Mouse (Mus musculus) embryonic facial prominence, embryonic 11.5 days (tissue): ENCODE measurements around the gene Cerk. TPM values are rescaled to one million over a fixed set of nuclear protein-coding genes. Genes with fewer than 3 reads are reported as not detected.
"Not testable (repeated sequence)": the region's sequence is repeated elsewhere in the genome, so short reads cannot be mapped to it uniquely, and the experiment has no call there.

Source experiments
- ATAC-seq: fragments of 200-750 bp; cut with Nextera tagmentation; replicated peaks from 2 replicates; pipeline ENCODE4 v1.8.0; 2017; ENCODE audit warnings: low read depth; ENCODE audit not compliant: insufficient number of reproducible peaks, low FRiP score, low TSS enrichment
- DNase-seq: peaks from one replicate; pipeline ENCODE4 v3.0.0-alpha.2; 2015; ENCODE audit warnings: low spot score
- H3K27ac ChIP-seq: fragments of 300-500 bp; sonication (generic); replicated peaks from 2 replicates; pipeline ENCODE4 v1.5.1; 2014; ENCODE audit warnings: mild to moderate bottlenecking, low read depth, low read length, control low read depth
- H3K27me3 ChIP-seq: fragments of 300-500 bp; sonication (generic); 2 replicates; pipeline ENCODE4 v1.6.1; 2014; ENCODE audit warnings: mild to moderate bottlenecking, low read length, moderate library complexity, mixed read lengths; ENCODE audit not compliant: control insufficient read depth, insufficient read depth
- H3K36me3 ChIP-seq: fragments of 300-500 bp; sonication (generic); replicated peaks from 2 replicates; pipeline ENCODE4 v1.6.1; 2014; ENCODE audit warnings: low read depth, mild to moderate bottlenecking, low read length, moderate library complexity, mixed read lengths; ENCODE audit not compliant: control insufficient read depth, insufficient read depth
- H3K4me1 ChIP-seq: fragments of 300-500 bp; sonication (generic); 2 replicates; pipeline ENCODE4 v1.6.1; 2014; ENCODE audit warnings: low read length, mixed read lengths; ENCODE audit not compliant: control insufficient read depth, insufficient read depth
- H3K4me2 ChIP-seq: fragments of 300-500 bp; sonication (generic); 2 replicates; pipeline ENCODE4 v1.6.1; 2014; ENCODE audit warnings: low read depth, mild to moderate bottlenecking, control low read depth, low read length, moderate library complexity
- H3K4me3 ChIP-seq: fragments of 300-500 bp; sonication (generic); 2 replicates; pipeline ENCODE4 v1.5.1; 2014; ENCODE audit warnings: low read depth, low read length, control low read depth
- H3K9ac ChIP-seq: fragments of 300-500 bp; sonication (generic); replicated peaks from 2 replicates; pipeline ENCODE4 v1.6.1; 2014; ENCODE audit warnings: mild to moderate bottlenecking, control low read depth, low read length
- H3K9me3 ChIP-seq: fragments of 300-500 bp; sonication (generic); replicated peaks from 2 replicates; pipeline ENCODE4 v1.6.1; 2016; ENCODE audit warnings: mild to moderate bottlenecking, low read length, inconsistent platforms, mixed read lengths; ENCODE audit not compliant: control insufficient read depth
- WGBS: fragments of 180-500 bp; shearing (Covaris S2); extraction: QIAGEN DNeasy Blood & Tissue Kit; methylation state at CpG from one replicate; pipeline ENCODE4 v1.1.7; 2014; 5-methylcytosine and 5-hydroxymethylcytosine counted together
- polyA plus RNA-seq: library from polyadenylated mRNA; unstranded; fragments of >200 nt; fragmentation: Nextera tagmentation; extraction: Ambion mirVana; gene quantifications from 2 replicates; pipeline ENCODE4 v1.2.1, GENCODE M21; 2014

Cerk gene
- polyA plus RNA-seq, 1 experiment from 2014 or later, result 16.3 TPM

GRCm38 (mm10) chr15:86104401-86105344 lies 81.3 kb downstream of the Cerk start:
- no peak overlapping the region for H3K9ac ChIP-seq
- no peaks in the 10 kb centered on the region for H3K27me3 ChIP-seq
- ATAC-seq (no peak), DNase-seq (no peak)
- 93% methylated on average over 19 of the region's 19 CpGs for WGBS
- H3K4me1 ChIP-seq, result no peaks in the 10 kb centered on the region; the same call in 1 of the 2 replicates
- no peak overlapping the region for H3K27ac ChIP-seq
- H3K4me3 ChIP-seq, result no peak overlapping the region
- H3K4me2 ChIP-seq, result no peak overlapping the region
- H3K36me3 ChIP-seq, result 0 out of 2 replicates have a peak, but pooled peaks cover 3% of the 10 kb centered on the region
- H3K9me3 ChIP-seq, result no peaks in the 10 kb centered on the region

- 0 out of 2 replicates have a peak, but pooled peaks cover 3% of the 10 kb centered on the region for H3K36me3 ChIP-seq
- no peak overlapping the region for H3K4me3 ChIP-seq
Measured at GRCm38 (mm10) chr15:86102308-86102707, 83.6 kb downstream of the Cerk start.

GRCm38 (mm10) chr15:86101585-86101984 lies 84.4 kb downstream of the Cerk start:
- 86% methylated on average over 9 of the region's 9 CpGs for WGBS
- 0 out of 2 replicates have a peak, but pooled peaks cover 3% of the 10 kb centered on the region for H3K36me3 ChIP-seq
- H3K27ac ChIP-seq, result no peak overlapping the region

More at GRCm38 (mm10) chr15:86102308-86102707, 83.6 kb downstream of the Cerk start:
- Histone ChIP-seq H3K9ac (no peak overlapping the region), H3K4me1 (no peaks in the 10 kb centered on the region), H3K27ac (no peak overlapping the region), H3K9me3 (no peaks in the 10 kb centered on the region), H3K27me3 (no peaks in the 10 kb centered on the region), H3K4me2 (no peak overlapping the region)
- WGBS, result 87% methylated on average over 15 of the region's 15 CpGs
- no peak for DNase-seq
- no peak for ATAC-seq

GRCm38 (mm10) chr15:86097871-86098270 lies 88.1 kb downstream of the Cerk start:
- no peaks in the 10 kb centered on the region for H3K27me3 ChIP-seq
- no peaks in the 10 kb centered on the region for H3K9me3 ChIP-seq
- WGBS, result 59% methylated on average over 2 of the region's 2 CpGs
- no peak overlapping the region for H3K27ac ChIP-seq
- H3K36me3 ChIP-seq, result 0 out of 2 replicates have a peak, but pooled peaks cover 3% of the 10 kb centered on the region
- H3K4me1 ChIP-seq, result no peaks in the 10 kb centered on the region
- no peak overlapping the region for H3K9ac ChIP-seq
- ATAC-seq, result no peak
- DNase-seq, result no peak
- H3K4me2 ChIP-seq, result no peak overlapping the region
- no peak overlapping the region for H3K4me3 ChIP-seq

More at GRCm38 (mm10) chr15:86101585-86101984, 84.4 kb downstream of the Cerk start:
- ATAC-seq (no peak), DNase-seq (no peak)
- Histone ChIP-seq H3K27me3 (no peaks in the 10 kb centered on the region), H3K4me2 (no peak overlapping the region), H3K9me3 (no peaks in the 10 kb centered on the region), H3K4me1 (no peaks in the 10 kb centered on the region), H3K9ac (no peak overlapping the region), H3K4me3 (no peak overlapping the region)

GRCm38 (mm10) chr15:86096604-86097020 lies 89.3 kb downstream of the Cerk start:
- H3K4me2 ChIP-seq, H3K4me1 ChIP-seq, H3K9ac ChIP-seq, H3K4me3 ChIP-seq, DNase-seq, H3K36me3 ChIP-seq, ATAC-seq, H3K27me3 ChIP-seq, H3K9me3 ChIP-seq, H3K27ac ChIP-seq: not testable (repeated sequence)
- 94% methylated on average over 5 of the region's 5 CpGs for WGBS

- 90% methylated on average over 17 of the region's 17 CpGs for WGBS
- H3K4me1 ChIP-seq, result no peaks in the 10 kb centered on the region
- DNase-seq (no peak), ATAC-seq (no peak)
- no peaks in the 10 kb centered on the region for H3K27me3 ChIP-seq
- no peaks in the 10 kb centered on the region for H3K9me3 ChIP-seq
- H3K36me3 ChIP-seq, result no peaks in the 10 kb centered on the region
- no peak overlapping the region for H3K27ac ChIP-seq
- no peak overlapping the region for H3K9ac ChIP-seq
- no peak overlapping the region for H3K4me3 ChIP-seq
- no peak overlapping the region for H3K4me2 ChIP-seq
Measured at GRCm38 (mm10) chr15:86095722-86096603, 90.0 kb downstream of the Cerk start.

- no peak overlapping the region for H3K27ac ChIP-seq
- ATAC-seq (no peak), DNase-seq (no peak)
- H3K9me3 ChIP-seq, result no peaks in the 10 kb centered on the region
- no peak overlapping the region for H3K9ac ChIP-seq
- no peaks in the 10 kb centered on the region for H3K27me3 ChIP-seq
- H3K4me1 ChIP-seq, result no peaks in the 10 kb centered on the region
- no peak overlapping the region for H3K4me3 ChIP-seq
- H3K36me3 ChIP-seq, result no peaks in the 10 kb centered on the region
- WGBS, result 78% methylated on average over 10 of the region's 10 CpGs
- H3K4me2 ChIP-seq, result no peak overlapping the region
Measured at GRCm38 (mm10) chr15:86094324-86095121, 91.4 kb downstream of the Cerk start.
